ENCODE assay signal across 7 mouse cellular contexts in genomic region chr5:145116316-145116715, GRCm38 (mm10). TPM values are rescaled to one million over a fixed set of nuclear protein-coding genes. Genes with fewer than 3 reads are reported as not detected.
DNase-seq lines count a peak whose midpoint lies in the region; TF ChIP-seq lines count a peak whose summit lies in the region.

No protein-coding gene starts in this region.

- TF ChIP-seq CTCF in thymus, adult 2 months (IDR thresholded peaks at IDR 0.05; ENCODE audit: borderline replicate concordance, control insufficient read depth, extremely low read depth, insufficient read depth, low read length, poor library complexity), result no peak

- under 1% methylated on average over 4 of the region's 4 CpGs for WGBS in thymus, adult 2 months

- peak overlapping the region; percentile 31 for H3K4me3 ChIP-seq in thymus, adult 2 months (ENCODE audit: control insufficient read depth, insufficient read depth, low read length)

- peaks cover 22% of the 10 kb centered on the region for H3K4me1 ChIP-seq in thymus, adult 2 months (replicated peaks; ENCODE audit: control insufficient read depth, insufficient read depth, low read length)

- peak overlapping the region; percentile 96 for H3K27ac ChIP-seq in thymus, adult 2 months (ENCODE audit: control insufficient read depth, insufficient read depth, low read length)

- H3K27me3 ChIP-seq in thymus, adult 2 months (ENCODE audit: control insufficient read depth, insufficient read depth, low read length), result no peaks in the 10 kb centered on the region

- peak; percentile 74 for DNase-seq in CD4-positive, CD25-positive, alpha-beta regulatory T cell, adult 2 months (ENCODE audit: low read depth, low spot score)
- DNase-seq in R1 (ENCODE audit: low read depth, low spot score), result peak; percentile 60
- peak; percentile 69 for DNase-seq in gonadal fat pad, adult 2 months (ENCODE audit: low read depth)
- peak; percentile 75 for DNase-seq in kidney, adult 9 months
- DNase-seq in lung, postnatal 10 days, result peak; percentile 90
- DNase-seq in thymus, adult 2 months, result peak; percentile 59
- no peak for DNase-seq in layer of hippocampus, postnatal 14 days (ENCODE audit: low spot score in 2 of 2)

- no peaks in the 10 kb centered on the region for H3K36me3 ChIP-seq in thymus, adult 2 months (ENCODE audit: control insufficient read depth, insufficient read depth, low read length)

- TF ChIP-seq POLR2A in thymus, adult 2 months (IDR thresholded peaks at IDR 0.05; ENCODE audit: control insufficient read depth, extremely low read depth, insufficient read depth, low read length, poor library complexity), result no peak

RNA-seq across cellular contexts. Expression of gene Arpc1b, which starts 2.3 kb away (rescaled TPM):
- polyA plus RNA-seq in gonadal fat pad, adult 2 months (2012; rRNA removed), result 563 and 599 TPM in 2 replicates
- polyA plus RNA-seq in thymus, adult 2 months (2012; rRNA removed), result 859 and 863 TPM in 2 replicates
- 10 to 100 TPM; 41.3 to 48.7 TPM for total RNA-seq in layer of hippocampus, postnatal 14 days (2021)

RNA-seq across cellular contexts. Expression of gene Pdap1, which starts 23.7 kb away (rescaled TPM):
- 22.7 and 25.9 TPM in 2 replicates for polyA plus RNA-seq in gonadal fat pad, adult 2 months (2012; rRNA removed)
- polyA plus RNA-seq in thymus, adult 2 months (2012; rRNA removed), result 35.6 and 36.2 TPM in 2 replicates
- total RNA-seq in layer of hippocampus, postnatal 14 days (2021), result 100 to 1,000 TPM in 1 of 2 experiments, 10 to 100 TPM in 1; 99.5 to 114 TPM

RNA-seq across cellular contexts. Expression of gene Bud31, which starts 23.8 kb away (rescaled TPM):
- 42.6 and 72.1 TPM in 2 replicates for polyA plus RNA-seq in gonadal fat pad, adult 2 months (2012; rRNA removed)
- 73.3 and 105 TPM in 2 replicates for polyA plus RNA-seq in thymus, adult 2 months (2012; rRNA removed)
- total RNA-seq in layer of hippocampus, postnatal 14 days (2021), result 10 to 100 TPM; 78.1 to 85.5 TPM

RNA-seq across cellular contexts. Expression of gene Kpna7, which starts 32.5 kb away (rescaled TPM):
- polyA plus RNA-seq in gonadal fat pad, adult 2 months (2012; rRNA removed), result 0.05 TPM in 1 of 2 replicates, not detected in the other
- polyA plus RNA-seq in thymus, adult 2 months (2012; rRNA removed), result 0.27 and 0.41 TPM in 2 replicates
- not detected for total RNA-seq in layer of hippocampus, postnatal 14 days (2021)

RNA-seq across cellular contexts. Expression of gene Arpc1a, which starts 32.7 kb away (rescaled TPM):
- 175 and 197 TPM in 2 replicates for polyA plus RNA-seq in gonadal fat pad, adult 2 months (2012; rRNA removed)
- 144 and 149 TPM in 2 replicates for polyA plus RNA-seq in thymus, adult 2 months (2012; rRNA removed)
- 100 to 1,000 TPM; 226 to 230 TPM for total RNA-seq in layer of hippocampus, postnatal 14 days (2021)

Comparison
In these comparisons a context has a peak if more than half of its experiments do, and no peak if none do; other contexts are left out.
1. DNase-seq: peak in CD4-positive, CD25-positive, alpha-beta regulatory T cell, adult 2 months (single experiment), R1 (single experiment), gonadal fat pad, adult 2 months (single experiment), kidney, adult 9 months (single experiment), lung, postnatal 10 days (single experiment) and thymus, adult 2 months (single experiment); none in layer of hippocampus, postnatal 14 days (0 of 2).